Mouse (Mus musculus) common myeloid progenitor, adult 5-6 weeks (primary cell): ENCODE data around the gene Slc27a5. TPM values are rescaled to one million over a fixed set of nuclear protein-coding genes. Genes with fewer than 3 reads are reported as not detected.

Source experiments
- ATAC-seq: replicated peaks from 2 replicates; pipeline ENCODE4 v1.8.0; 2016; ENCODE audit warnings: low read depth, mild to moderate bottlenecking, moderate TSS enrichment, inconsistent platforms; ENCODE audit not compliant: poor library complexity, severe bottlenecking
- total RNA-seq: library from RNA; stranded (forward); fragments of 200-1000, 187-1606 nt; gene quantifications from 2 replicates; pipeline ENCODE4 v1.2.3, GENCODE M21; 2017

Slc27a5 gene
- total RNA-seq, 1 experiment from 2014 or later, result not detected

- ATAC-seq, result no peak
Observed at GRCm38 (mm10) chr7:12940599-12940998, 57.4 kb downstream of the Slc27a5 start.

Other genes with a start within 250 kb of the Slc27a5 start
- gene Zscan18, start 194.6 kb downstream of the Slc27a5 start, total RNA-seq, result 2.7 and 5.7 TPM in 2 replicates
- 9.8 and 11.9 TPM in 2 replicates for gene Zfp329, start 179.3 kb downstream of the Slc27a5 start, total RNA-seq
- 25.2 and 44.3 TPM in 2 replicates for gene Zfp110, start 163.4 kb downstream of the Slc27a5 start, total RNA-seq
- 1.4 and 2.8 TPM in 2 replicates for gene Zfp128, start 117.0 kb downstream of the Slc27a5 start, total RNA-seq
- gene Zscan22, start 100.4 kb downstream of the Slc27a5 start, total RNA-seq, result 5.8 and 9.8 TPM in 2 replicates
- gene Rps5, start 75.9 kb downstream of the Slc27a5 start, total RNA-seq, result 1,289 and 2,367 TPM in 2 replicates
- gene Rnf225, start 70.8 kb downstream of the Slc27a5 start, total RNA-seq, result 0.24 and 0.55 TPM in 2 replicates
- 6.7 and 8.0 TPM in 2 replicates for gene Zfp324, start 32.4 kb downstream of the Slc27a5 start, total RNA-seq
- gene Zfp446, start 20.3 kb downstream of the Slc27a5 start, total RNA-seq, result 3.7 and 3.8 TPM in 2 replicates
- 481 and 549 TPM in 2 replicates for gene Trim28, start 922 bp upstream of the Slc27a5 start, total RNA-seq
- 9.7 and 9.8 TPM in 2 replicates for gene Zbtb45, start 11.8 kb upstream of the Slc27a5 start, total RNA-seq
- 147 and 158 TPM in 2 replicates for gene Chmp2a, start 36.6 kb upstream of the Slc27a5 start, total RNA-seq
- 97.7 and 99.2 TPM in 2 replicates for gene Ube2m, start 40.1 kb upstream of the Slc27a5 start, total RNA-seq
- 0.87 and 1.3 TPM in 2 replicates for gene Mzf1, start 56.6 kb upstream of the Slc27a5 start, total RNA-seq
- gene Vmn1r85, start 97.0 kb upstream of the Slc27a5 start, total RNA-seq, result not detected in 2 replicates
- gene Vmn1r86, start 121.7 kb upstream of the Slc27a5 start, total RNA-seq, result not detected in 2 replicates
- gene Vmn1r87, start 142.0 kb upstream of the Slc27a5 start, total RNA-seq, result not detected in 2 replicates
- gene Vmn1r88, start 161.4 kb upstream of the Slc27a5 start, total RNA-seq, result under 0.01 TPM in 1 of 2 replicates, not detected in the other
- gene Vmn1r89, start 214.8 kb upstream of the Slc27a5 start, total RNA-seq, result not detected in 2 replicates